Mouse (Mus musculus) lung, adult 2 months (tissue): ENCODE measurements around the gene Fbxl7. TPM values are rescaled to one million over a fixed set of nuclear protein-coding genes. Genes with fewer than 3 reads are reported as not detected.

ENCODE experiments used
- DNase-seq: peaks from one replicate; pipeline ENCODE4 v3.0.0; 2022
- H3K4me1 ChIP-seq: fragments of 200-500 bp; 2 replicates; pipeline ENCODE4 v1.6.1; 2011; ENCODE audit warnings: low read length; ENCODE audit not compliant: control insufficient read depth, insufficient read depth
- H3K4me3 ChIP-seq: fragments of 200-500 bp; replicated peaks from 2 replicates; pipeline ENCODE3; 2011; ENCODE audit warnings: low read depth, mild to moderate bottlenecking, control low read depth, low read length; ENCODE audit errors: extremely low read depth
- CTCF ChIP-seq: fragments of 200-500 bp; IDR thresholded peaks from 2 replicates; pipeline ENCODE4 v1.5.1; 2011; ENCODE audit warnings: mild to moderate bottlenecking, low read length, control low read depth; ENCODE audit not compliant: insufficient read depth
- POLR2A ChIP-seq: fragments of 200-500 bp; IDR thresholded peaks from 2 replicates; pipeline ENCODE4 v1.6.1; 2011; ENCODE audit warnings: low read depth, mild to moderate bottlenecking, control low read depth, low read length, borderline replicate concordance; ENCODE audit errors: extremely low read depth
- WGBS: fragments of 180-500 bp; shearing (Covaris S2); methylation state at CpG from one replicate; pipeline ENCODE4 v1.1.7; 2018; 5-methylcytosine and 5-hydroxymethylcytosine counted together
- polyA plus RNA-seq: library from polyadenylated mRNA; depleted of rRNA; stranded (reverse); fragments of >200 nt; gene quantifications from 2 replicates; pipeline ENCODE4 v1.2.3, GENCODE M21; 2012

Gene Fbxl7
- polyA plus RNA-seq, 1 experiment: 7.7 TPM

DNA sequence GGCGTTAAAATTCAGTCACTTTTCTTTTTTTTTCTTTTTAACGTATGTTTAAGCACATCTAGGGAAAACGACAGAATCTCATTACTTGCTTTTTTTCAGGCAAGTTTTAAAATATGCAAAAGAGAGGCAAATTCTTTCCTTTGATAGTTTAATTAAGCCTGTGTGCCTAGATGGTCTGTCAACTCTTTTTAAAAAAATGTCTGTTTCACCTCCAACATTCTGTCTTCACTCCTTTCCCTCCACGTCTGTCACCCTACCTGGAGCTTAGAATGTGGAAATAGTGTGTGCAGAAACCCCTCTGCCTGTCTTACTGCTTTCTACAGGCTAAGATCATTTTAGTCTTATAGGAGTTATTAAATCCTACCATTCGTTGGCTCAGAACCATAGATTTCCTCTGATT, 179.7 kb downstream of the Fbxl7 start:
- DNase-seq: no peak
- WGBS: 76% methylated on average over 5 of the region's 5 CpGs
- no peak overlapping the region for H3K4me3 ChIP-seq
- H3K4me1 ChIP-seq: no peaks in the 10 kb centered on the region
- no peak for TF ChIP-seq POLR2A
- no peak for TF ChIP-seq CTCF

DNA sequence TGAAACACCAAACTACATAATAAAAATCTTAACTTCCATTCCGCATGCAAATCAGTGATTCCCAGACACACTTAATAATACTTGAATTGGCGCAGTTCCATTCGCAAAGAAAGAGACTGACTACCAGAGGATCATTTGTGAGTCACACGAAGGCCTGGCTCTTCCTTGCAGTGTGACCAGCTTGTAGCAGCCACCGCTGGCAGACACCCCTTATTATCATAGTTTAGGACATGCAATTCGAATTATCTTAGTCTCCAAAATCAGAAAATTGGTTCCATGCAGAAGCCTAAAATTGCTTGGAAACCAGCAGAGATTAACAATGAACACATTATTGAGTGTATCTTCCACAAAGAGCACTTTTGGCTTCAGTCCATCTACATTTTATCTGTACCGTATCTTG, 183.1 kb downstream of the Fbxl7 start:
- TF ChIP-seq POLR2A (no peak), CTCF (no peak)
- no peak overlapping the region for H3K4me3 ChIP-seq
- H3K4me1 ChIP-seq: no peaks in the 10 kb centered on the region
- no peak for DNase-seq
- WGBS: 64% methylated on average over 7 of the region's 7 CpGs

DNA sequence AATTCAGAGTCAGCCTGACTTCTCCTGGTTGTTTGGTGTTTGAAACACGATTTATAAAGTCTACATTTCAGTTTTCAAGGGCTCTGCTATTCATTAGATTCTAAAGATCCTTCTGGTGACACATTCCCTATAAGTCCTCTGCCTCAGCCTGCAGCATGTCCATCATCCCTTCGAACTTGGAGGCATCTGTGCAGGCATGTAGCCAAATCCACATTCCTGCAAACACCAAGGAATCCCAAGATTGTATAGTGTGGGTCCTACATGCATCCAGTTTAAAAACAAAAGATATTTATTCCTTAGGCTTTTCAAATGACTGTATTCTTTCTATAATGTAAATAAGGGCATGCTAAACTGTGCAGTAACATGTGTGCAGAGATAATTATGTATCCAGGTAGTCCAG, 190.4 kb downstream of the Fbxl7 start:
- no peak for DNase-seq
- Histone ChIP-seq H3K4me1 (no peaks in the 10 kb centered on the region), H3K4me3 (no peak overlapping the region)
- WGBS: 63% methylated on average over 2 of the region's 2 CpGs
- no peak for TF ChIP-seq CTCF
- TF ChIP-seq POLR2A: no peak

DNA sequence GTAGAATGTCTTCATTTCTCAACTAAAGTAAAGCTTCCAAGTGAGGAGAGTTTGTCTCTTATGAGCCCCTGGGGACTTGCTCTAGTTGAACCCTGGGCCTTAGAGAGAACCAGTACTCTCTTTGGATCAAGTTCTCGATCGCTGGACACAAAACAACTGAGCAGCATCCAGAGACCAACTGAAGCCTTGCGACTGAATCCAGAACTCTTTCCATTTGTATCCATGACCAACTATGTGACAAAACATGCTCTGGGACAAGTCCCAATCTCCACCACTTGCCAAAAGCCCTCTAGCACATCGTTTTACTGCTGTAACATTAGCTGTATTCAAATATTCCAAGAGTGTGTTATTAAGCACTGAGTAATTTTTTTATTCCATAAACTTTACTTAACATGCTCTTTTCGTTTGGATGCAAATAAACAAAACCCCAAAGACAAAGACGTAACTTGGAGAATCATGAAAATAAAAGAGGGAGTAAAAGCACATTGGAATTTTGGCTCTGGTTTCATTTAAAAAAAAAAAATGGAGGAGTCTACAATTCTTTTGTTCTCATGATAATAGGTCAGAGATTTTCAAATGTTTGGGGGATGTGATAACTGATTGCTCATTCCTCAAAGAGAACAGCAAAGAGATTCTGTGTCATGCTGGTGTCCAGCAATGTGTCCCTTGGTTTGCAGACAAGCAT, 192.1 kb downstream of the Fbxl7 start:
- DNase-seq: no peak
- Histone ChIP-seq H3K4me3 (no peak overlapping the region), H3K4me1 (peaks cover 2% of the 10 kb centered on the region; the same call in 1 of the 2 replicates)
- TF ChIP-seq POLR2A: no peak
- no peak for TF ChIP-seq CTCF
- WGBS: 61% methylated on average over 6 of the region's 6 CpGs

DNA sequence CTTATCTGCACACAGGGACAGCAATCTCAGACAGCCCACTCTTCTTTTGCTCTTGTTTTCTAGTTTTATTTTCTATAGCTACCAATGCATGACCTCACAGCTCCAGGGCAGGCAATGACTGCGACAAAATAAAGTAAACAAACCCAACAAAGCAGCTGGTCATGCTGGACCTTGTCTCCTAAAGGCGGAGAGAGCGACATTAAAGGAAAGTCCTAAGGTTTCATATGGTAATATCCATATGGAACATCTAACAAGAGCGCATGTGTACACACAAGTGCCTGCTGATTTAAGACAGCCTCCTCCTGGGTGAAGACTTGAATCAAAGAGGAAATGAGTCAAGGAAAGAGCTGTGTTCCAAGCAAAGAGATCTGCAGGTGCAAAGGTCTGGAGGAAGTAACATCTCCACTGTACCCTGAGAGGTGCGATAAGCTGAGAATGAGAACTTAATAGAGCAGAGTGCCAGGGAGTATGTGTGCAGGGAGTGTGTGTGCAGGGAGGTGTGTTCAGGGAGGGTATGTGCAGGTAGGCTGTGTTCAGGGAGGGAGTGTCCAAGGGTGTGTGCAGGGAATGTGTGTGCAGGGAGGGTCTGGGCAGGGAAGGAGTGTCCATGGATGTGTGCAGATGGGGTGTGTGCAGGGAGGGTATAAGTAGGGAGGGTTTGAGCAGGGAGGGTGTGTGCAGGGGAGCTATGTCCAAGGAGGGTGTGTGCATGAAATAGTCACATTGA, 193.3 kb downstream of the Fbxl7 start:
- no peak for DNase-seq
- TF ChIP-seq POLR2A (no peak), CTCF (no peak)
- H3K4me3 ChIP-seq: no peak overlapping the region
- 39% methylated on average over 5 of the region's 5 CpGs for WGBS
- H3K4me1 ChIP-seq: peaks cover 2% of the 10 kb centered on the region; the same call in 1 of the 2 replicates

DNA sequence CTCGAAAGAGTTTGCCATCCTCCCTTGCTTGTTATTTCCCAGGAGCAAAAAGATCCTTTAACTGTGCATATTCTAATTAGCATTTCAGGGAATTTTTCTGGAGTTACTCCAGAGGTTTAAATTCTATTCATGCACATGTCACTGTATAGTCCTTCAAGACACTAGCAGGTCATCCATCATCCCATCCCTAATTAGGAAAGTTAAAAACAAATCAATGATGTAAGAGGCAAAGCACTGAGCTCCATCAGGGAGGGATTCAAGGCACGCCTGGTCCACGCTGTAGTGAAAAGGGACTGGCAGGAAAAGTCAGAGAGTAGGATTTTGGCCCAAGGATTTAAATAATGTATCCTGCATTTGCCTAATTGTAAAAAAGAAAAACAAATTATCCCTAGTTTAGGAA, 202.3 kb downstream of the Fbxl7 start:
- TF ChIP-seq POLR2A (no peak), CTCF (no peak)
- WGBS: 51% methylated on average over 3 of the region's 3 CpGs
- no peak overlapping the region for H3K4me3 ChIP-seq
- no peak for DNase-seq
- no peaks in the 10 kb centered on the region for H3K4me1 ChIP-seq

DNA sequence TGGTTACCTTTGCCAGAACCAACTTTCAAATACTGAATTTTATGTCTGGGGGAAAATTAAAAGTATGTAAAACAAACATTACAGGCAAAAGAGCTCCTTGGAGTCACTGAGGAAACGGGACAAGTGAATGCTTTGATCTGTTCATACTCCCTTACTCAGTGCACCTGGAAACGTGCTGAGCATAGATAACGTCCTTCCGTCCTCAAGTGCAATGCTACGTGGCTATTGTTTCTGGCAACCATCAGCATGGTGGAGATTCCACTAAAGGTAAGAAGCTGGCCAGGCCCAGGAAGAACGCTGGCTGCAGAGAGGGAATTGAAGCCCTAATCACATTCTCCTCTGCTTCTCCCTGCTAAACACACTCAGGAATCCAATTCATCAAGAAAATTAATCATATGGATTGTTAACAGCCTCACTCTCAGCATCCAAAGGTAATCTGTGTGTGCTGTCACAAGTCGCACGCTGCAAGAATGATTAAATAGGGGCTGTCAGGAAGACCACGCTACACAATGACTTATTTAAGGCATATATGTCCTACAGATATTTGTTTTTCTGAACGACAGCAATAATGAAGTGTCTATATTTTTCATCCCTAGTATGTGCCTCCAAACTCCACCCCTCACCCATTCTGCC, 206.8 kb downstream of the Fbxl7 start:
- Histone ChIP-seq H3K4me3 (no peak overlapping the region), H3K4me1 (no peaks in the 10 kb centered on the region)
- TF ChIP-seq POLR2A (no peak), CTCF (no peak)
- no peak for DNase-seq
- 56% methylated on average over 10 of the region's 10 CpGs for WGBS

DNA sequence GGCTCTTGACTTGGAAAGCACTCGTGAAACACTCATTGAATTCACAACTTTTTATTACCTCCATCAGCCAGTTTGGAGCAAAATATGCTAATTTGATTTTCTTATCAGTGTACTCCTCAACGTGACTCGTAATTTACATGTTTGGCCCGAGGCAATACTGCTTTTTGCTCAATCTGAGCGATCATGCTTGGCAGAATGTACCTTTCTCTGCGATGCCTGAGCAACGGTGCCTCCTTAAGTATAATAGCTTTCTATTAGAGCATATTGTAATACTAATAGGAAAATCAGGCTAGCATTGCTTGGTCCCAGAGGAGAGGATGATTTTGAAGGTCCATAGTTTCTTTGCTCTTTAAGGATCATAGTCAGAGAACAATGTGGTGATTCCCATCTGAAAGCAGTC, 207.7 kb downstream of the Fbxl7 start:
- Histone ChIP-seq H3K4me1 (no peaks in the 10 kb centered on the region), H3K4me3 (no peak overlapping the region)
- no peak for DNase-seq
- no peak for TF ChIP-seq POLR2A
- TF ChIP-seq CTCF: no peak
- 63% methylated on average over 7 of the region's 7 CpGs for WGBS

DNA sequence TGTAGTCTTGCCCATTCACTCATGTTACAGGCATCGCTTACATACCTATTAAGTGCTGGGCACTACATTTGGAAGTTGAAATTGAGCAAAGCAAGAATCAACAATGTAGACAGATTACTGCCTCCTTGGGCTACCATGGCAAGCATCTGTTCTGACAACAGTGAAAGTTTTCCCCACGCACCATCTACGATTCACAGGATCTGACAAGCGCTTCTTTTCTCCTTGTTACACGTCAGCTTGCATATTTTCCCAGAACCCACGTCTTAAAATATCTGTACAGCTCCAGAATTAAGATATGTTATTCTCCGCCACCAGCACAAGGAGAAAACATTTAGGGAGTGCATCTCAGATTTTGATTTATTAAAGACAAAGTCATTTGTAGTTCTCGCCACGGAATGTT, 213.1 kb downstream of the Fbxl7 start:
- TF ChIP-seq POLR2A: no peak
- TF ChIP-seq CTCF: no peak
- 84% methylated on average over 9 of the region's 9 CpGs for WGBS
- Histone ChIP-seq H3K4me1 (no peaks in the 10 kb centered on the region), H3K4me3 (no peak overlapping the region)
- DNase-seq: no peak
